Mouse (Mus musculus): Measurements from ENCODE around the gene Vps4a. TPM values are rescaled to one million over a fixed set of nuclear protein-coding genes. Genes with fewer than 3 reads are reported as not detected.

Vps4a gene
- polyA plus RNA-seq, 1 experiment from 2014 or later = 48.5 TPM

DNA sequence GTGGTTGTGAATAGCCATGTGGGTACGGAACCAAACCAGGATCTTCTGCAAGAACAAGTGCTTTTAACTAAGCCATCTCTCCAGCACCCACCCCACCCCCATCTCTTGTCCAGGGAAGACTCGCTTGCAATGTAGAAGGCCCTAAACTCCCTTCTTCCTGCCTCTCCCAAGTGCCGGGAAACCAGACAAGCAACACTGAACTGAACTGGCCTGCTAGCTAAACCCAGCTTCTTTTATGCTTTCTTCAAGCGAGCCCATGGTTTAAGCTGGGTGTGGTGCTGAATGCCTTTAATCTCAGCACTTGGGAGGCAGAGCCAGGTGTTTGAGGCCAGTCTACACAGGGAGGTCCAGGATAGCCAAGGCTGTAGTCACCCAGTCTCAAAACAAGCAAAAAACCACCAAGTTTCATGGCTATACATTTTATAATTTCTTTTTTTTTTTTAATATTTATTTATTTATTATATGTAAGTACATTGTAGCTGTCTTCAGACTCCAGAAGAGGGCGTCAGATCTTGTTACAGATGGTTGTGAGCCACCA lies 57.6 kb downstream of the Vps4a start:
- Histone ChIP-seq H3K4me3 (ENCODE audit: low read depth, low read length) (no peak overlapping the region), H3K4me2 (no peak overlapping the region), H3K36me3 (ENCODE audit: control insufficient read depth, insufficient read depth, low read length) (peaks cover 27% of the 10 kb centered on the region), H3K27ac (ENCODE audit: low read depth, low read length) (no peak overlapping the region), H3K27me3 (ENCODE audit: control insufficient read depth, insufficient read depth, low read length) (no peaks in the 10 kb centered on the region), H3K9me3 (replicated peaks; ENCODE audit: control insufficient read depth, low read length) (no peaks in the 10 kb centered on the region), H3K4me1 (ENCODE audit: control insufficient read depth, insufficient read depth, low read length) (no peaks in the 10 kb centered on the region), H3K9ac (ENCODE audit: low read depth, low read length) (no peak overlapping the region)
- no peak for ATAC-seq (replicated peaks; ENCODE audit: insufficient number of reproducible peaks, low FRiP score, low TSS enrichment)
- WGBS (ENCODE audit: insufficient replicate concordance) = 92% methylated on average over 5 of the region's 5 CpGs

GRCm38 (mm10) chr8:107090531-107090930 lies 59.5 kb downstream of the Vps4a start:
- H3K9ac ChIP-seq (ENCODE audit: low read depth, low read length) = no peak overlapping the region
- H3K9me3 ChIP-seq (replicated peaks; ENCODE audit: control insufficient read depth, low read length) = no peaks in the 10 kb centered on the region
- ATAC-seq (replicated peaks; ENCODE audit: insufficient number of reproducible peaks, low FRiP score, low TSS enrichment) = no peak
- H3K27me3 ChIP-seq (ENCODE audit: control insufficient read depth, insufficient read depth, low read length) = no peaks in the 10 kb centered on the region
- peaks cover 33% of the 10 kb centered on the region for H3K36me3 ChIP-seq (ENCODE audit: control insufficient read depth, insufficient read depth, low read length)
- H3K4me2 ChIP-seq = no peak overlapping the region
- WGBS (ENCODE audit: insufficient replicate concordance) = 89% methylated on average over 7 of the region's 7 CpGs
- H3K27ac ChIP-seq (ENCODE audit: low read depth, low read length) = no peak overlapping the region
- H3K4me3 ChIP-seq (ENCODE audit: low read depth, low read length) = no peak overlapping the region
- H3K4me1 ChIP-seq (ENCODE audit: control insufficient read depth, insufficient read depth, low read length) = no peaks in the 10 kb centered on the region

Other genes starting within 250 kb of the Vps4a start
- gene Has3, start 161.0 kb upstream of the Vps4a start, polyA plus RNA-seq (2014; fragmentation: Nextera tagmentation; extraction: Ambion mirVana) = 0.08 and 0.17 TPM in 2 replicates
- 53.9 and 56.9 TPM in 2 replicates for gene Utp4, start 137.6 kb upstream of the Vps4a start, polyA plus RNA-seq (2014; fragmentation: Nextera tagmentation; extraction: Ambion mirVana)
- 6.0 and 8.0 TPM in 2 replicates for gene Sntb2, start 95.5 kb upstream of the Vps4a start, polyA plus RNA-seq (2014; fragmentation: Nextera tagmentation; extraction: Ambion mirVana)
- 40.7 and 42.6 TPM in 2 replicates for gene Pdf, start 17.4 kb downstream of the Vps4a start, polyA plus RNA-seq (2014; fragmentation: Nextera tagmentation; extraction: Ambion mirVana)
- gene Cog8, start 25.5 kb downstream of the Vps4a start, polyA plus RNA-seq (2014; fragmentation: Nextera tagmentation; extraction: Ambion mirVana) = 31.5 and 31.9 TPM in 2 replicates
- gene Nip7, start 25.7 kb downstream of the Vps4a start, polyA plus RNA-seq (2014; fragmentation: Nextera tagmentation; extraction: Ambion mirVana) = 66.9 and 71.9 TPM in 2 replicates
- not detected in 2 replicates for gene Tmed6, start 34.4 kb downstream of the Vps4a start, polyA plus RNA-seq (2014; fragmentation: Nextera tagmentation; extraction: Ambion mirVana)
- gene Terf2, start 65.3 kb downstream of the Vps4a start, polyA plus RNA-seq (2014; fragmentation: Nextera tagmentation; extraction: Ambion mirVana) = 7.5 and 10.9 TPM in 2 replicates
- gene Cyb5b, start 119.4 kb downstream of the Vps4a start, polyA plus RNA-seq (2014; fragmentation: Nextera tagmentation; extraction: Ambion mirVana) = 87.0 and 93.6 TPM in 2 replicates

Data from heart, embryonic 11.5 days (tissue).